Mouse (Mus musculus) kidney, postnatal 4 days (tissue): ENCODE results near the gene Lhpp.

Experiments used
- DNase-seq, 2 experiments: peaks; one replicate each; pipeline ENCODE4 v3.0.0; 2021; ENCODE audit warnings: mixed read lengths in 2 of 2

Gene Lhpp

DNA sequence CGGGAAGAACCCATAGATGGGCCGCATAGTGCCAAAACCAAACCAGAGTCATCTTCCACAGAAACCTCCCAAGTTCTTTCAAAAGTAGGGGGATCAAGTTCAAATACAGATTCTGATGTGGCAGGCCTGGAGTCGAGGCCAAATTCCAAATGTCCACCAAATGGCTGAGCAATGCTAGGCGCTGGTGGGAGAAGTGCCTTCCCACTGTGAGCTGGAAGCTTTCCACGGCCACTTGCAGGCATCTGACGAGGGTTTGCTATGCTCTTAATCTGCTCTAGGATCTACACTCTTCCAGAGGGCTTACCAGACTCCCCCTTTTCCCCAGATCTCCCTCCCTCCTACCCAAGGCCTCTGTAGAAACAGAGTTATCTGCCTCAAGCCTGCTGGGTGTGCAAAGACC is 136.7 kb downstream of the Lhpp start:
- no peak for DNase-seq

DNA sequence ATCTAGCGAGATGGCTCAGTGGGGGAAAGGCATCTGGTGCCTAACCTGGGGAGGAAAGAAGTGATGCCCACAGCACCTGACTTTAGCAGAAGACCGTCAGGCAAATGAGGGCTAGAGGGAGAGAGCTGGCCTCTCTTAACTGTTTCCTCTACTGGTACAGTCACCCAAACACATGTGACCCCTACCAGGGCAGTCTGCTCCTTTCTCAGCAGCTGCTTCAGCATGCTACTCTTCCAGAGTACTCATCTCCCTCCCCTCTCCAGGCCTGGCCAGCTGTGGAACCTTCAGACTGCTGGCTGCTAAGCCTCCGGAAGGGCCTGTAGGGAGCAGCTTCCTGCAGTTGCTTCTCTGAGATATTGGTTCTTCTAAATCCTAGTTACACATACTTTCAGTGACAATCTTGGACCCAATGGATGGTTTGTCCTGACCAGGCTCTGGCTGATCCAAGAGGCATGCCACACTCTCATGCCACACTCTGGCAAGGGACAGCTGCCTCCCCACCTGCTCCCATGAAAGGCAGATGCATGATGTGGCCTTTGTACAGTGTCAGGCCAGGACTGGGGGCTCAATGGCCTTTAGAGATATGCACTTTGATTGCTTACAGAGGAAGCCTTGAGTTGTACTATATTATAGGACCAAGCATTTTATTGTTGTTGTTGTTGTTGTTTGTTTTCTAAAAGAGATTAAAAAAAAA is 137.8 kb downstream of the Lhpp start:
- peak in 1 of 2 experiments; percentile 47 for DNase-seq

DNA sequence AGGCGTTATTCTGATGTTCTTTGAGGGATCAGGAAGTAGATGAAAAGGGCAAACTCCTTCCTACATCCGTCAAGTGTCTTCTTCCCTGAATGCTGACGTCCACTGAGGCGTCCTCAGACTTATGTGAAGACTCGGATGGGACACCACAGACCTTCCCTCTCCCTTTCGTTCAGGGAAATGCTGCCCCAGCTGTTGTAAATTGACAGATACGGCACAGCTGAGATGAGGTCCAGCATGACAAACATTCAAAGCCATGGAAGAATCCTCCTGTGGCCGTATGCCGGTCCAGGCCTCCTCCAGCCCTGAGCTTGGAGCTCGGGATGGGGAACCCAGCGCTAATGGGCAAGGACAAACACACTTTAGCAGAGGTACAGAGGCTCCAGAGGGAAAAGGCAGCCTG is 139.1 kb downstream of the Lhpp start:
- no peak for DNase-seq

DNA sequence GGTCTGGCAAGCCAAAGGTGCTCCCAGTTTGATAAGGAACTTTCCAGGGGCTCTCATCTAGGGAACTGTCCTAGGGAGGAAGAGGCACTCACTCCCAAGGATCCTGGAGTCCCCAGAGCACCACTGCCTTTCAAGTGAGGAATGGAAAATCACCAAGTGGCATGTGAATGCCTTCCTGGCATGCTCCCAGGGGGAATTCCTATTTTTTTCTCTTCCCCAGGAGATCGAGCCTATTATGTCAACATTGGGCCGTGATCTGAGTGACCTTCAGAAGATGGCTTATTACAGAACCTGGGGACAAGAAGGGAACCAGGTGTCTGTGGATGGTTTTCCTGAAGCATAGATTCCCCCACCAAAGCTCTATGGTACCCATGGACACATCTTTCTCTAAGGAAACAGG is 141.3 kb downstream of the Lhpp start:
- no peak for DNase-seq

DNA sequence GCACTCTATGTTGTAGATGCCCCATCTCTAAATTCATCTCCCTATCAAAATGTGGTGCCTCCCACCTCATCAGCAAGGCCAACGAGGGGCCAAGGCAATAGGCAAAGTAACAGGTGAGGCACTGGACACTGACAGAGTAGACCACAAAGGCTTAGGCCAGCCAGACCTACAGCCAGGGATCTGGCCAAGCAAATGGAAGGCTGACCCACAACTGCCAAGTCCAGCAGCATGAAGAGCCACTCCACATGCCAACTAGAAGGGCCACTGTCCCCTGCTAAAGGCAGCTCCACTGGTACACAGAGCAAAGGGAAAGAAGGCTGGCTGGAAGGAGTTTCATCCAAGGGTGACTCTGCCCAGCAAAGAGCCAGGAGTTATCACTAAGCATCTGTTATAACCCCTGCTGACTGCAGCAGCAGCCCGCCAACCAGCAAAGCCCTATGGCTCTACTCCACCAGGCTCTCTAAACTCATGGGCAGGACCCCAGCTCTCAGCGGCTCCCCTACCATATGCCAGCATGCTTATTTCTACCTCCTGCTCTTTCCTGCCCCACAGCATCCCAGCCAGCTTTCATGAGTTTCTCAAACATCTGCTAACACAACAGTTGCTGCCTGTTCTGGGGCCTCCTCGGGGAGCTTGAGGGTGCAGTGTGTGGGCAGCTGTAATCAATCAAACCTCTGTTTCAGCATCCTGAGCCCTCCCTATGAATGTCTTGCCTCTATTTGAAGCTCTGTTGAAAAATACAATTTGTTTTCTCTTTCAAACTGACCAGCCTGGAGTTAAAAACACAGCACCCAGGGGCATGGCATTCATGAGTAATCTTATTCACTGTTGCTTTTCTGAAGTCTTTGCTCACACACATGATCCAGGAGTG is 143.3 kb downstream of the Lhpp start:
- DNase-seq: no peak

DNA sequence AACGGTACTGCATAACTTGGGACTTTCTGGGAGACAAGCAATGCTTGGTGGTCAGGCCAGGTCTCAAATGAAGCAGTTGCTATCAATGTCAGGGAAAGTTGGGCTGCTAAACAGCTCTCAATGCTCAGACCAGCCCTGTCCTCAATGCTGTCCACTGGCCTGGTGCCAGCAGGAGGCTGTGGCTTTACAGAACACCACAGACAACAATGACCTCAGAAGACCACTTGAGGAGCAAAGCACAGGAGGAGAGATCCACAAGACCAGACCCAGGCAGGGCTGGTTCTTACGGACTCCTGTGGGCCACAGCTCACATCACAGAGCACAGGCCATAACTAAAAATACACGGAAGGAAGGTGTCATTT is 143.9 kb downstream of the Lhpp start:
- peak; percentile 71 to 78 for DNase-seq
